Mouse (Mus musculus): ENCODE measurements around the gene Zfp507.
A peak's percentile ranks its signal among the peaks of the same experiment; 100 is the strongest.

The Zfp507 gene

DNA sequence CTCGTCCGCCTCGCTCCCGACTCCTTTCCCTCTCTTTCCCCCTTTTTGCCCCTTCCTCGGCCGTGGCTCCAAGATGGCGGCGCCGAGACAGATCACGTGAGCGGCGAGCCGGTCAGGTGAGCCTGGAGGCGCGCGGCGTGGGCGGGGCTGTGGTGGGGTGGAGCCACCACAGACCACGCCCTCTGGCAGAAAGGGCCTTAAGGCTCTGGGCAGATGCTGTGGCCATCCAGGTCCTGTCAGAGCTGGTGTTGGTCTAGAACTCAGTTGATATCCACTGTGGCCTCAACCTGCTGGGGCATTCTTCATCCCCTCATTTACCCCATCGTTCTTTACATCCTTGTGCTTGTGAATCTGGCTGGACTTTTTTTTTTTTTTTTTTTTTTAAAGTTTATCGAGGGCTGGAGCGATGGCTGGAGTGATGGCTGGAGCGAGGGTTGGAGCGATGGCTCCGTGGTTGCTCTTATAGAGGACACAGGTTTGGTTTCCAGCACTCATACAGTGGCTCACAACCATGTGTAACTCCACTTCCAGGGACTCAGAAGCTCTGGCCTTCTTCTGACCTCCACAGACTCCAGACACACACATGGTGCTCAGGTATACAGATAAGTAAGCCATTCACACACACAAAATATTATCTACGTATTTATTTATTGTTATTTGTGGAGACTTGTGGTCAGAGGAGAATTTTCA lies at the start of gene Zfp507:
Zfp507 (minus strand) TSS at position 98 of the 690 bp plus-strand sequence.
- DNase-seq (ENCODE audit: extremely low read depth, low read depth, low spot score) = peak; percentile 11

DNA sequence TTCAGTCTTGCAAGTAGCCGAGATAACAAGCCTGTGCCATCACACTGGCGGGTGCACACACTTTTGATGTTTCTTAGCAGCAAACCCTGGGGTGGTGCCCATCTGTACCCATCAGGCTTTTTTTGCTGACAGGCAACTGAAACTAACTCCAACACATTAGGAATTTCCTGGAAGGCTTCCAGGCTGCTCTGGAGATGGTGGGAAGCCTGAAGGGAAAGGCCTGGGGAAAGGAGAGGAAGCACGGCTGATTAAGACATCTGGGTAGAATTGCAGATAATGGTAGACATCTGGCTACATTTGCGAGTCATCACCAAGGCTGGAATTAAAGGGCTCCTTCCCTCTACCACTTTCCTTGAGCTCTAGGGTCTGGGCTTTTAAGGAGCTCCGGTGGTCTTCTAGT lies 47.6 kb upstream of the Zfp507 start:
- DNase-seq (ENCODE audit: extremely low read depth, low read depth, low spot score) = no peak

DNA sequence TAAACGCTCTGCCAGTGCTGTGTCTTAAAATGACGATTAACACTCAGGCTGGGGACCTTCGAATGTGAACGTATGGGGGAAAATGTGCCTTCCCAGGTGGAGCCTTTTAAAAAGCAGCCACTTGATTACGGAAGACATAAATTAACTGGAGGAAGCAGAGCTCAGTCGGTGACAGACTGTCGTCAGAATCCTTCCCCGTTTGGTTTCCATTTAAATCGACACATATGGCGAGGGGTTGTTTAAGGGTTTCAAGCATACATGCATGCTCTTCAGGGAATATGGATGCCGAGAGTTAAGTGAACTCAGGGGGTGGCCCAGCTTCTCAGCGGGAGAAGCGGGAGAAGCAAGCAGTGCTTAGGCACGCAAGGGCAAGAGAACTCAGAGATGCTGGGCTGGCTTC lies 45.7 kb upstream of the Zfp507 start:
- DNase-seq (ENCODE audit: extremely low read depth, low read depth, low spot score) = no peak

DNA sequence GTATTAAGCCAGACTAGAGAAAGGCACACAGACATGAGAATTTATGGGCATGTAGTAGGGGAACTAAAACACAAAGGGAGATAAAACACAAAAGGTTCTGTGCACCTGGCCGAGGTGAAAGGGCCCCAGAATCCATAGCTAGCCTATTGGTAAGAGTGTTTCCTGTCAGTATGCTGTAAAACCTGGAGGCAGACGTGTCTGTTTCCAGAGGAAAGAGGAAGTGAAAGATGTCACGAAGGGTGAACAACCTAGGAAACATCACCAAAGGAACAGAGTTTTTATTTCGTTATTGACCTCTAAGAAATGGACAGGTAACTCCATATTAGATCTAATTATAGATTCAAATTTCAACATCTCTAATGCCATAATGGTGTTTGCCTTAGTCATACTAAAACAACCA lies 37.7 kb upstream of the Zfp507 start:
- no peak for DNase-seq (ENCODE audit: extremely low read depth, low read depth, low spot score)

DNA sequence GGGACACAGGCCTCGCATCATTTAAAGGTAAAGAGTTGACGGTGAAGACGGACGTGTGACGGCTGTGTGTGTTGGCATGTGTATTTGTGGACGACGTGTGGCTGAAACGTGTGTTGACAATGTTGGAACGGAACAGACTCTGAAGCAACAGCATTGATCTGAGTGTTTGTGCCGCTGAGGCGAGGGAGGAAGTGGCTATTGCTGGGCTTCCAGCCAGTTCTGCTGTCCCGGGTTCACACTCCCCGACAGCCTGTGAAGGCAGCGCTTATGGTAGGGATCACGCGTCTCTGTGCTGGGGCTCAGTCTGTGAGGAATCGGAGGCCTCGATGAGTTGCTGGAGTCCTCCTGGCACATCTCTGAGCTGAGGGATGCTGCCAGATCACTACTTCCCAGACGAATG lies 34.0 kb upstream of the Zfp507 start:
- no peak for DNase-seq (ENCODE audit: extremely low read depth, low read depth, low spot score)

DNA sequence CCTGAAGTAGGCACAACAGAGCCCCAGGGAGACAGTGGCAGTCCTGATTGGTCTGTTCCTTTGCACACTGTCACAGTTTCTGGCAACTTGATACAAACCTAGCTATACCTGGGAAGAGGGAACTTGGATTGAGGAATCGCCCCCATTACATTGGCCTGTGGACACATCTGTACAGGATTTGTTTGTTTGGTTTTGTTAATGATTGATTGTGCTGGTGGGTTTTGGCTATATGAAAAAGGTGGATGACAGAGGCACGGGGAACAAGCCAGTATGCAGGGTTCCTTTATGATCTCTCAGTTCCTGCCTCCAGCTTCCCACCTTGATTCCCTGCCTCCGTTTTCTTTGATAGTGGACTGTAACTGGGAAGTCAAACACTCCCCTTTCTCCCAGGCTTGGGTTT lies 33.6 kb upstream of the Zfp507 start:
- DNase-seq (ENCODE audit: extremely low read depth, low read depth, low spot score) = no peak

DNA sequence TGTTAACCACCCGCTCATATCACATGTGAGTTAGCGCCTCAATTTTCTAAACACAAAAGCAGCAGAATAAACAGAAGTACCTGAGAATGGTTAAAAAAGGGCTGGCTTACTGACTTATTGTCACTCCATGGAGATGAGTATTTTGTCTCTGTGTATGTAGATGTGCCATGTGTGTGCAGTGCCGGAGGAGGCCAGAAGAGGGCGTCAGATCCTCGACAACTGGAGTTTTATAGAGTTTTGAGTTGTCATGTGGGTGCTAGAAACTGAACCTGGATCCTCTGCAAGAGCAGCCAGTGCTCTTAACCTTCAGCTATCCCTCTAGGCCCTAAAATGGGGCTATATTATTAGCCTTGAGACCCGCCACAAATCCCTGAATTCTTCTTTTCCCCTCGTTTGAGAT lies 27.3 kb upstream of the Zfp507 start:
- DNase-seq (ENCODE audit: extremely low read depth, low read depth, low spot score) = no peak

DNA sequence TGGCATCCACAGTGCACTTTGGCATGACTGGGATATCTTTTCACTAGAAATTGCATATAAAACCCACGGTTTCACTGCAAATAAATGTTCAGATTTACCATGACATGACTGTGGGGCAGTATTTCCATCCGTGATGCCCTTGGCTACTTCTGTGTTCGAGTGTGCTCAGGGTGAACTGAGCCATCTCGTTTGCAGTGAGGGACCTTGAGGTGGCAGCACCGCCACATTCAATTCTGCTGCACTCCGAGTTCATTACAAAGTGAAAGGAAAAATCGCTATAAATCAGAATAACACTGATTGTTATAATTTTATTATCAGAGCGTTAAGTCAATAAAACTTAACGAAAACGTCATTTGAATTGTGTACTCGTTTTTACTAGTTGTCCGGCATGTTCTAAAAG lies 21.1 kb upstream of the Zfp507 start:
- DNase-seq (ENCODE audit: extremely low read depth, low read depth, low spot score) = no peak

DNA sequence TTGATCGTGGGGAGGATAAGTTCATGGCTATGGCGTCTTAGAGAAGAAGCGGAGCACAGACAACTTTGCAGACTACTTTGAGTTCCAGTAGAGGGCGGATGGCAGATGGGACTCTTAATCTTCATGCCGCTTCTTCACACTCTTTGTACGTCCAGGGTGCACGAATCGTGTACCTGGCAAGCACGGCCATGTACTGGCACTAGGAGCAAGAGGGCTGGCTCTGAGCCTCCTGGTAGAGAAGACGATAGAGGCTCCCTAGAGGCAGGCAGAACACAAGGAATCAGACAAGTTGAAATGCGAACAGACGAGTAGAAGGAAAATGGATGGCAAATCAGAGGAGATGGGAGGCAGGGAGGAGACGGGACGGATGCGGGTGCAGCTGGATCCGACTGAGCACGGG lies 19.5 kb upstream of the Zfp507 start:
- no peak for DNase-seq (ENCODE audit: extremely low read depth, low read depth, low spot score)

DNA sequence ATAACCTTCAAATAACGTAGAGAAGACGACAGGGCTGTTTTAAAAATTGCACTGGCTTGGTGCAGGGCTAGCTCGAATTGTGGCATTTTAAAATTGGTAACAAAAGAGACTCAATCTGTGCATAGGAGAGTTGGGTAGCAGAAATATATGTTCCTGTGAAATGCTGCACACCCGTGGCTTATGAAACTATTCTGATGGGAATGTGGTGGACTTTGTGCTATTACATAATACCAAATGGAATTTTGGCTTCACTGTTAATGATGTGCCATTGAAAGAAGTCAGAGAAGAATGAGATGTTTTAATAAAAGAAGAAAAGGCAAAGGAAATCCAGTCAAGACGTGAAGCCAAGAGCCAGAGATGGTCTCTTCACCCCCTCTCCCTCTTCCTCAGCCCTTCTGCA lies 18.6 kb upstream of the Zfp507 start:
- DNase-seq (ENCODE audit: extremely low read depth, low read depth, low spot score) = no peak

DNA sequence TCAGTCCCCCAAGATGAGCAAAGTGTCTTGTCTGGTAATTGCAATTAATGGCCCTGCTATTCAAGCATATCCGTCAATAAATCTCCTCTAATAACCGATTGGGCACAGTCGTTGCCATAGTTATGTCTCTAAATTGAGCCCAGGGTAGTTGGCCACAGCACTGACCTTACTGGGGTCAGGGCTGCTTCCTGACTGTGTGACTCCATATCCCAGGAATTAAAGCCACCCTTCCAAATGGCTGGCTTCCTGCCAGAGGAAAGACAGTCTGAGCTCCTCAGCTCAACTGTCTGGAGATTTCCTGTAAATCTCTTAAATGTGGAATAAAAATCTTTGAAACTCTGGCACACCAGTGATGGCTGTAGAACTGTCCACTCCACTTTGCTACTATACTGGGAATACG lies 16.7 kb upstream of the Zfp507 start:
- no peak for DNase-seq (ENCODE audit: extremely low read depth, low read depth, low spot score)

DNA sequence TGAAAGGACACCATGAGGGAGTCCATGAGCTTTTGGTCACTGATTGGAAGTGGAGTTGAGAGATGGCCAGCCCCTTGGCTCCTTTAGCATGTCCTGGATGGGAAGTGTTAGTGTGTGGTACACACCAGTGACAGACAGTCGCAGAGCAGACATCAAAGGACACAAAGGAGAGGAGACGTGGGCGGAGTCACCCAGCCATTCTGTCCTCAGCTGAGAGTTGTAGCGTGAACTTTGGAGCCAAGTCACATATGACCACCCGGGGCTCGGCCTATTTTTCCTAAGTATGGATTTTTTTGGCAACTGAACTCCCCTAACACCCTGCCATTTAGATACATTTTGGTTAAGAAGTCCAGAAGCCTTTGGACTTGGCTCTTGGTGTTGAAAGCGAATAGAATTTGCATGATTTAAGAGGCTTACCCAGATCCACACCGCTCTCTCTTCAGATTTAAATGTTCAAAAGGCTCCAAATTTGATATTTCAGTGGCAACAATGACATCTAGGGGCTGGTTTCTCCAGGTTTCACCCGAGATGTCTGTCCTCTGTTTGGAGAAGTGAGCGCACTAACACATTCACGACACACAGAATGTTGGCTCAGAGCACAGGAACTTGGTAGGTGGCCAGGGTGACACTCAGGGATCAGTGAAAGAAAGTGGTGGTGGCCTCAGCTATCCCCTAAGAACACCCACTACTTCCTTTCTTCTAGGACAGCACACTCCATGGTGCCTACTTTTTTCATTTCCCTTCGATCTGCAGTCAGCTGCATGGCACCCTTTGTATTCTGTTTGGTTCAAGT lies 12.2 kb upstream of the Zfp507 start:
- no peak for DNase-seq (ENCODE audit: extremely low read depth, low read depth, low spot score)

DNA sequence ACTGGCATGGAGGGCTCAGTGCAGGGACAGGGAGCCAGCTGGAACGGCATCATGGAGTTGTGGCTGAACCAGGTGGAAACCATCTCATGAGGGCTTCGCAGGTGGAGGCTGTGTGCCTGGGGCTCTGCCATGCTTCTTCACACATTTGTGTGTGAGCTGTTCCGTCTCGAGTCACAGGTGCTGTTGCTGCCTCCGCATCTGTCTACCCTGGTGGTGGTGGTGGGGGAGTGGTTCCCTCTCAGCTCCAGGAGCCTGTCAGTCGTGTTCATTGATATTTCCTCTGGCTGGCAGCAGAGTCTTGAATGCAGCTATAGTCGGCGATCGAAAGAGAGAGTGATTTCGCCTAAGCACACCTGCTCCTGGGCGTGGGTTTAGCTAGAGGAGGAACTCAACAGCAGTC lies 10.5 kb upstream of the Zfp507 start:
- DNase-seq (ENCODE audit: extremely low read depth, low read depth, low spot score) = no peak

DNA sequence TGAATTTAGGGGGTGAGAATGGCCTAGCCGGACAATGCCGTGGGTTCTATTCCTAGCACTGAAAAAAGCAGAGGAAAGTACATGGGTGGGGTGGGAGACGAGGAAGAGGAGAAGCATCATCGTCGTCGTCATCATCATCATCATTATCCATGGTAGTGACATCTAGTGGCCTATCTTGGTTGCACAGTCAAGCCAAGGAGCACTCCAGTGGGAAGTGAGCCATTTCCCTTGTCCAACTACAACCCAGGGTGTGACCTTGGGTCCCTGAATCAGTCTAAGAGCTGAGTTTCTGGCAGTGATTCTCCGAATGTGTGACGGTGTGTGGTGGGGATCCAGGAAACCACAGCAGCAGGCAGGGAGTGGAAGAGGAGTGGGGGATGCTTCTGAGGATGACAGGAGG lies 7.9 kb upstream of the Zfp507 start:
- DNase-seq (ENCODE audit: extremely low read depth, low read depth, low spot score) = no peak

DNA sequence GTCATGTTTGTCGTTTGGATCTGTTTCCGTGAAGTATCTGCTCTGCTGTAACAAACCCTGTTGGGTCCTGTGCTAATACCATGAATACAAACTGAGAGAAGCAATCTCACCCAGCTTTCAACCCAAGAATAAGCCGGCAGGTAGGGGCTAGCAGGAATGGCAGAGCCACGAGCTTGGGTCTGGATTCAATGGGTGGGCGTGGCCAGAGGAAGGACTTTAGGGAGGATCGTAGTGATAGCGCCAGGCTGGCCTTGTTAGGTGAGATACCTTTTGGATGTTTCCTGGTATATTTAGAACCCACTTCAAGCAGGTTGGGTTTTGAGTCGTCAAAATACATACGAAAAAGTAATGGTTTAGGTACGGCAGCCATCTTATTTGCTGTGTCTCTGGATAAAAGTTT lies 1.4 kb upstream of the Zfp507 start:
- DNase-seq (ENCODE audit: extremely low read depth, low read depth, low spot score) = no peak

DNA sequence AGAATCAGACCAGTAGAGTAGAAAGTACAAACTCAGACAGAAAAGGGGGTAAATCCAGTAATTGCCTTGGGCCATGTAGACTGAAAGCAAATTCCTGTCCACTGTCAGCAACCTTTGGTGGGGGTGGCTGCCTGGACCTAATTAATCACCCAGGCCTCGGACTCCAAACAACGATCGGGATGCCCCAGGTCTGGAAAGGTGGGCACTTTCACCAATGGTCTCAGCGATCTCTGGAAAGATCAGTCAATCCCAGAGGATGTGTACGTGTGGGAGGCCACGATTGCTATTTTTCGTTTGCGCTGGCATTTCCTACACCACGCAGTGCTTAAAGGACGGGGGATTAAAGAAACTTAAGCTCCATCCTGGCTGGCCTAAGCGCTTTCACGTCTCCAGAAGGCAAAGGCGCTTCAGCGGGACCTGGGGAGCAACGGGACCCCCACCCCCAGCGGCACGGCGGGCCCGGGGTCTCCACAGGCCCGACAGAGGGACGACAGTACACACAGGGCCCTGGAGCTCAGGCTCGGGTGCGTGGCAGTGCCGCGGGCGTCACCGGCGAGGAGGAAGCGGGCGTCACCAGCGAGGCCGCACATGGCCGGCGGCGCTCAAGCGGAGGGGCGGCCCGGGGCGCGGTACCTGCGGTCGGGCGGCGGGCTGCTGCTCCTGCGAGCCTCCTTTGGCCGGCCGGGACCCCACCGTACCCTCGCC lies 450 bp downstream of the Zfp507 start:
- no peak for DNase-seq (ENCODE audit: extremely low read depth, low read depth, low spot score)

DNA sequence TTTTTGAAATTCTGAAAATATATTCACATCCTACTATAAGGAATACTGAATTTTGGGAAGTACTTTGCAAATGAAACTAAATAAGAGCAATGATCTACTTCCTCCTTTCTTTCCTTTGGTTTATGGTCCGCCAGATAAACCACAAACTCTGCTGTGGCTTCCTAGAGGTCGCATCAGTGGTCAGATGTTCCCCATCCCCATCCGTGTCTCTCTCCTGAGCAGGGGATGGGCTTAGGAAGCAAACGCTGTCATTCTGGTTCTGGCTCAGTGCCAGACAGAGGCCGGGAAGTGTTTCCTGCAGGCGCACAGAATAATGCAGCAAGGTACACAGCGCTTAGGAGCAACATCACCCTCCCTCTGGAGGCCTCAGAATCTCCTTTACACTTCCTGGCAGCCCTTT lies 6.7 kb downstream of the Zfp507 start:
- no peak for DNase-seq (ENCODE audit: extremely low read depth, low read depth, low spot score)

DNA sequence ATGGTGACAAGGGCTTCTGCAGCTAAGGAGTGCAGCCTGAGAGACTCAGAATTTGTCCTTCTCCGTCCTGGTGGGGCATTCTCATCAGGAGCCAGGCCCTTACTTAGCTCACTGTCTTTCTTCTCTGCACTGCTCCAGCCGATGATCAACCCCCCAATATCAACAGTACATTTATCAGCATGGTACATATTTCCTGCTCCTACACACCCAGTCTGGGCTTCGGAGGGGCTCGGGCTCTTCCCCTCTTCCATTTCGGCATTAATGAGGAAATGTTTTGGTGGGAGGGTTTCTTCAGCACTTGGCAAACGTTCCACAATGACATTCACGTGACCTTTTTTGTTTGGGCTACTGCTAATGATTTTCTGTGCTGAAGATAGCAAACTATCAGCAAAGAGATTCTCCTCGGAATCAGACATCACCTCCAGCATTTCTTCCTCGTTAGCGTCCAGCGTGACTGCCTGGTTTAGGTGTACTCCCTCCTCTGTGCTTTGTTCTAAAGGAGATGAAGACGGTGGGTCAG lies 8.6 kb downstream of the Zfp507 start:
- no peak for DNase-seq (ENCODE audit: extremely low read depth, low read depth, low spot score)

DNA sequence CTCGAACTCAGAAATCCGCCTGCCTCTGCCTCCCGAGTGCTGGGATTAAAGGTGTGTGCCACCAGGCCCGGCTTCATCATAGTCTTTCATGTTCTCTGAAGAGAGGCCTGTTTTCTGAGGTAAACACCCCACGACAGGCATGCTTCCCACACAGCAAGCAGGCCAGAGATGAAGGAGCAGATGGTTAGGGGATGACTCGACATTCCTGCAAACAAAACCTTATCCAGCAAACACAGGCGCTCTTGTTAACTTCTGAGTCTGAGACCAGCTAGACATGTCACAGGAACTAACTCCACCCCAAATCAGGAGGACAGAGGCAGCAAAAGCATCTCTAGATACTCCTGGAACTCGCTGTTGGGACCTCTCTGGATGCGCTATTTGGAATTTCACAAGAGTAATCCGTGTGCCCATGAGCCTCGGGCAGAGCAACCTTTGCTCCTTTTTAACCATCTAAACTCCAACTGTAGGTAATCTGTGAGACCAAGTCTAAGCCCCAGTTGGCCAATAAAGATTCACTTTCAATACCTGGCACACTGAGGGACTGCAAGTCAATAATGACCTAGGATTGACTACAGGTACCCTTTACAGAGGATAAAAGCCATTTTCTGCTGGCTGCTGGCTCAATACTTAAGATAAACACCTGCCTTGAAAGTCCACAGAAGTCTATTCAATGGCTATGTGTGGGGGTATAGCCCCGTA lies 10.5 kb downstream of the Zfp507 start:
- DNase-seq (ENCODE audit: extremely low read depth, low read depth, low spot score) = no peak

DNA sequence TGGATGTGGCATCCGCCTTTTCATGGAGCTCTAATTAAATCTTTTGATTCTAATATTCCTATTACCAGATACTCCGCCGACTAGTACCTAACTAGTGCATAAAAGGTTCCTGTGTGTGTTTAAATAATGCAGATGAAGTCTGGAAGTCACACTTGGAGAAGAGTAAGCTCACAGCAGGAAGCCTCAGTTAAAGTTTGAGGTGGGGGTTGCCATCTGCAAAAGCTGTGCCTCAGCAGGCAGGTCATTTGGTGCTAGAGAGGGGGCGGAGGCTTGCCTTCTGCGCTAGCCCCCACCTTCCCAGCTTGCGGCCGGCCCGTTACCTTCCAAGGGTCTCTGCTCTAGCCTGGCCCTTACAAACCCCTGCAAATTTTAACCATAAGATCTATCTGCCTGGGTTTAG lies 11.9 kb downstream of the Zfp507 start:
- no peak for DNase-seq (ENCODE audit: extremely low read depth, low read depth, low spot score)

DNA sequence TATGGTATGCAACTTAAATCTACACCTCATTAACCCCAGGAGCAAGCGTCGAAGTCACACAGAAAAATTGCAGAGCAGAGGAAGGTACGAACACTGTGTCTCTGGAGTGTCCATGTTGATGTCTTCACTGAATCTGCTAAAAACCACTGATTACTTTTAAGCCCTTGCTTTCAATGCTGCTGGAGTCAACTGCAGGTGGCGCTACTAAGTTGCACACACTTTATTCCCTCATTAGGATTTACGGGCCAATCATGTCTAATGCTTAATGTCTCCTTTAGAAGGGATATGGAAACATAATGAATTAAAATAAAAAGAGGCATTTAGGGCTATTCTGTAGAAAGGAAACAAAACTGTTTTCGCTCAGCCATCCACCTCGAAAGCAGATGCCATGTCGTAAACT lies 12.6 kb downstream of the Zfp507 start:
- DNase-seq (ENCODE audit: extremely low read depth, low read depth, low spot score) = no peak
